Mouse (Mus musculus) spleen, postnatal 4 days (tissue): ENCODE results near the gene Gfod2.

Source experiments
- DNase-seq, 2 experiments: peaks; one replicate each; pipeline ENCODE4 v3.0.0; 2022; ENCODE audit warnings: low spot score in 2 of 2

The Gfod2 gene

GRCm38 (mm10) chr8:105758277-105759108, at the start of gene Gfod2:
Gene Gfod2, minus strand, starts transcription at chr8:105758664.
- peak; percentile 97 to 98 for DNase-seq

GRCm38 (mm10) chr8:105807766-105808165, 49.3 kb upstream of the Gfod2 start:
- no peak for DNase-seq

GRCm38 (mm10) chr8:105805964-105806363, 47.5 kb upstream of the Gfod2 start:
- no peak for DNase-seq

- DNase-seq = no peak
Measured at GRCm38 (mm10) chr8:105805346-105805745, 46.9 kb upstream of the Gfod2 start.

GRCm38 (mm10) chr8:105804797-105805196, 46.3 kb upstream of the Gfod2 start:
- no peak for DNase-seq

GRCm38 (mm10) chr8:105801153-105801904, 42.9 kb upstream of the Gfod2 start:
- DNase-seq = peak in 1 of 2 experiments; percentile 55

- peak; percentile 92 for DNase-seq
Measured at GRCm38 (mm10) chr8:105799091-105799812, 40.8 kb upstream of the Gfod2 start.

DNA sequence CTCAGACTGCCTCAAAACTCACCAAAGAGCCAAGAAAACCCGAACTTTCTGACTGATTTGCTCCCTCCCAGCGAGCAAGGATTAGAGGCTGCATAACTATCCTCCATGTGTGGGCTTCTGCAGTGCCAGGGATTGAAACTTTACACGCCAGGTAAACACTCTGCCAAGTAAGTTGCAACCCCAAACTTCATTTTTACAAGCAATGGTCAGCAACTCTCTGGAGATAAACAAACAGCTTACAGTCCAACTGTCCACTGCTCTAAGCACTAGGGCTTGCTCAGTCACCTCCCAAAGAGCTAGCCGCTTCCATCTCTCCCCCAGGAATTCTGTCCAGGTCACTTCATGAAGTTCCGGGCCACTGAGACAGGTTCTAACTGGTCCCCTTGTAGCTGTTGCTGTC, 39.9 kb upstream of the Gfod2 start:
- no peak for DNase-seq

- DNase-seq = no peak
Measured at GRCm38 (mm10) chr8:105795785-105796184, 37.3 kb upstream of the Gfod2 start.

DNA sequence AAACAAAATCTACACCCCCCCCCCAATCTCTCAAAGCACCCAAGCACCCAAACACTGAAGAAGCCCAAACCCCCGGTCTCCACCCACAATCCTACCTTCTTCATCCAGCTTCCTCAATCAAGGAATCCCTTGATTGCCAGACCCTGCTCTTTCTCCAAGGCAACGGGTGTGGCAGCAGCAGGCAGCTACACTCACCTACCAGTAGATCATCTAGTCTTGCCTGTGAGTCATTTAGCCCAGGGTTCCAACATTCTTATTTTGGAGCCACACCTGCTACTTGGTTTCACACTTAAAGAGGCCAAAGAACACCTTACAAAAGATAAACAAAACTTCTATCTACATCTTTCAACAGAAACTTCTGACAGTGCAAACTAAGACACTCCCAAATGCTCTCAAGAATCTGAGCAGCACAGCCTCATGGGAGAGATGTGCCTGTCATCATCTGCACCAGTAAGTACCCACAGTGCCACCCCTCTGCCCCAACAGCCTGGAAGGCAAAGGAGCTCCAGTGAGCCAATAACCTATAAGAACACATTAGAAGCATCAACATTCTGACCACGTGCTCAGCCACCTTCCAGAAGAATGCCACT, 35.6 kb upstream of the Gfod2 start:
- no peak for DNase-seq

DNA sequence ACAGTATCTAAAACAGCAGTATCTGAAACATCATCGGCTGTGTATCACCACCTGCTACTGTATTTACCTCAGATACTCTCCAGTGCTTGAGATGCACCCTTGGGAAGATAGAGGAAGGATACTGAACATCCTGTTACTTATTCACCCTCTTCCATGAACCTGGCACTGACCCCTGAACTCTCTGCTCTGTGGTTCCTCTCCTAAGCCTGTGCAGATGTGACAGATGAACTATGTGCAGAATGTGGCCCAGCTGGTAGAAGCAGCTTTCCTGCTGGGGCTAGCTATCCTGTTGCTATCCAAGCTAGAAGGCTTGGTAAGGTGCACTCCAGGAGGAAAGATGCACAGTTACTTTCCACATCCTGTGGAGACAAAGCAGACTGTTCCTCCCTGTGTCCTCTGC, 34.9 kb upstream of the Gfod2 start:
- no peak for DNase-seq

DNA sequence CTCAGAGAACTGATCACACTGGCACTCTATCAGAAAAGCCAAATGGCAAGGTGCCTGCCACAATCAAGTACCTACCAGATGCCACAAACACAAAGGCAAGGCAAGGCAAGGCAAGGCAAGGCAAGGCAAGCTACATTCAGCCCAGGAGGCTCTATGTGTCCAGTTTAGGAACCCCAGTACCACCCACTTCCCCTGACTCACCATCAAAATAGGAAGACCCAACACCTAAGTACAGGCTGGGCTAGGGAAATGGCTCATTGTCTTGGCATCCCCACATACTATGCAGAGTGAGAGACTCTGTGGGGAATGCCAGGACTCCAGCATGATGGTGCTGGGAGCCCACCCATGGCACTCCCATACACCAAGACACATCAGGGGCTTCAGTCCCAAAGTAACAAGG, 31.2 kb upstream of the Gfod2 start:
- DNase-seq = no peak

- DNase-seq = no peak
Measured at GRCm38 (mm10) chr8:105788927-105789326, 30.5 kb upstream of the Gfod2 start.

DNA sequence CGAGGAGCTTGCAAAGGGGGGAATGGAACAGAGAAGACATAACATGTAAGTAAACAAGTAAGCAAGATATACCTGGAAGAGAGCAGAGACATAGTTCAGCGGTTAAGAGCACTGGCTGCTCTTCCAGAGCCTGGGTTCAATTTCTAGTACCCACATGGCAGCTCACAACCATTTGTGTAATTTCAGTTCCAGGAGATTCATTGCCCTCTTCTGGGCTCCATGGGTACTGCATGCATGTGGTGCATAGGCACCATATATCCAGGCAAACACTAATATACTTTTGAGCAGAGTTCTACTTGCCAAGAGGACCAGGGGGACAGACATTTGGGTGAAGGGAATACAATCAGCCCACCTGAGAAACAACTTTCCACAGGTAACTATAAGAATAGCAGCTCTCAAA, 29.8 kb upstream of the Gfod2 start:
- DNase-seq = peak; percentile 76 to 88

DNA sequence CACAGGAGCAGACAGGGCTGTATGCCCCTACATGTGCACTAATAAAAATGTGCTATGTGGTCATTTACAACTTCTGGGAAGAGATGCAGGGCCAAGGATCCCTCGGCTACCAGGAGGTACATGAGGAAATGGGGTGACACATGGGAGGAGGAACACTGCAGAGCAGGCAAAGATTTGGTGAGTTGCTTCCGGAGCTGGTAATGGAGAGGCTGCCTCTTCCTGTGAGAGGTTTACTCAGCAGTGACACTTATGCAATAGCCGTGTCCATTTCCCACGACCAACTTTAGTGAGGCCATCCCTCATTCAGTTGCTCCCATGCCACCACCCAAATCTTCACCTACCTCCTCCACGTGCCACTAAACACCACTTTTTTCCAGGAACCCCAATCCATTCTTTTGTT, 21.8 kb upstream of the Gfod2 start:
- DNase-seq = no peak

DNA sequence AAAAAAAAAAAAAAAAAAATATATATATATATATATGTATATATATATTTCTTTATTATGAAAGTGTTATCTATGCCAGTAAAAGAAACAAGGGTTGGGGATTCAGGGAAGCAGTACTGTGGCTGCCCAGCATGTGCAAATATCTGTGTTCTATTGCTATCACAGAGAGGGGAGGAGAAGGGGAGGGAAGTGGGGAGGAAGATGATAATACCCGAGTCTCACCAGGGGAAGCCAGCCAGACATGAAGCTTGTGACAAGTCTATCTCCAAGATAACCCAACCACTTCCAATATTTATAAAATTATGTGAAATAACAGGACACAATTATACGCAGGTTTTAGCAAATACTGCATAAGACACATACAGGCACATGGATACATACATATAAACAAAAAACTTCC, 19.4 kb upstream of the Gfod2 start:
- no peak for DNase-seq

- no peak for DNase-seq
Measured at GRCm38 (mm10) chr8:105774498-105774897, 16.0 kb upstream of the Gfod2 start.

DNA sequence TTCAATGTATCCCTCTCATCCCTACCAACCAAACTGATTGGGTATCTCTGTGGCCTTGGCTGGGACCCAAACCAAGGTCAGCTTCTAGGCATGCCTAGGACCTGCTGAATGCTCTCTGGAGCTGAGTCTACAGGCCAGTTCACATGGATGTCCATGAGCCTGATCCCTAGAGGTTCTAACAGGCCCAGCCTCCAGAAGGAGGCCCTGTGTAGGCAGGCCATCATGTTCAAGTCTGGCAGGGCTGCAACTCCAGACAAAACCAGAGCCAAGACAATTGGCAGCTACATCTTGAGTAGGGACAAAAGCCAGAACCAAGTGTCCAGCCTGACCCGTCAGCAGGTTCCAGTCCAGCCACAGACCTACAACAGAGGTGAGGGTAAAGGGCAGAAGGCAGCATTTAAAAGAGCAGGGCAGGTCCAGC, 15.0 kb upstream of the Gfod2 start:
- no peak for DNase-seq

- DNase-seq = peak in 1 of 2 experiments; percentile 60
Measured at GRCm38 (mm10) chr8:105771398-105772175, 13.1 kb upstream of the Gfod2 start.

DNA sequence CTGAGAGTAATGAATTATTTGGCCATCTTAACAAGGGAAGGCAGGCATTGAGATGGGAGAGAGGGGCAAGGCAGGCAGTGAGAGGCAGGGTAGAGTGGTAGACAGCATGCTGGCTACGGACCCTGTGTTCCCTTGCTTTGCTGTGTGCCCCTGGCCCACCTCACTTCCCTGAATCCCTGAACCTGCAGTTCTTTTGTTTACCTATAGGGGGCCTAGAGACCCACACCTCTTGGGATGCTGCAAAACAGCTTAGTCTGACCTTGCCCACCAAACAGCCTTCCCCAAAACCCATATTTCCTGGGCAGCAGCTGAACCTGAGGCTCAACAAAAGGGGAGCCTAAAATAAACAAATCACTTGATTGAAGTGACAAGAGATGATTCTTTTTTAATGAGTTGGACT, 12.1 kb upstream of the Gfod2 start:
- DNase-seq = no peak
